Mouse (Mus musculus): ENCODE results near the gene Sypl. TPM values are rescaled to one million over a fixed set of nuclear protein-coding genes. Genes with fewer than 3 reads are reported as not detected.

Sypl gene
- total RNA-seq, 1 experiment from 2014 or later: 107 TPM

DNA sequence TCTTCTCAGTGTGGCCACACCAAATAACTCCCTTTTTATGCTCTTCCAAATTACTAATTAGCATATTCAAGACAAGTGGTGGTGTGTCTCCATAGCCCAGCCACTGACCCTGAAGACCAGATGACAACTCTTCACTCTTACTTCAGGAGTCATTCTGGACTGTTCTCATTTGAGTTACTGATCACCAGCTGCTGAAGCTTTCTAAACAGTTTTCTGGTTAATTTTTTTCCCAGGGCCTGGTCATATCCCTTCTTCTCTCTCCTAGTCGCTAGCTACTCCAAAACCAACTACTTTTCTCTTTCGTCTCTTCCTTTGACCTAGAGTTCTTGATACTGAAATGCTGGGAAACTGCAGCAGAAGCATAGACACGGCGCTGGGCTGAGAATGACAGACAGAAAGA is 12.6 kb upstream of the Sypl start:
- no peak for ATAC-seq (replicated peaks; ENCODE audit: low read depth, poor library complexity, severe bottlenecking)

DNA sequence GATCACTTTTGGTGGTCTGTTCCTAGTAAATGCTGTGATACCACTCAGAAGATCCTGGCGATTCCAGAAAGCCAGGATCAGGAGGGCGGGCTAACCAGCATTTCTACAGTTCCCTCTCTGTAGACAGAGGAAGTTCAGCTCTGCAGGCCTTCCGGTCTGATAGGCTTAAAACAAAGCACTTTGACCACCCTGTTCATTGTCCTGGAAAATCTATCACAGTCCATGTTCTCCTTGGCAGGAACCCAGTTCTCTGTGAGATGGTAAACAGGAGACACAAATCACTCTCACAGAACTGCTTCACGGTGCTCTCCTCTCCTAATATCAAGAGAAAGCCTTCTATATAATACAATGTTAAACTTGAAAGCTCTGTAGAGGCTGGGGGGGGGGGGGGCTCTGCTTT is 10.3 kb upstream of the Sypl start:
- ATAC-seq (replicated peaks; ENCODE audit: low read depth, poor library complexity, severe bottlenecking): 0 out of 2 replicates have a peak, but pooled peaks have one; percentile 44

DNA sequence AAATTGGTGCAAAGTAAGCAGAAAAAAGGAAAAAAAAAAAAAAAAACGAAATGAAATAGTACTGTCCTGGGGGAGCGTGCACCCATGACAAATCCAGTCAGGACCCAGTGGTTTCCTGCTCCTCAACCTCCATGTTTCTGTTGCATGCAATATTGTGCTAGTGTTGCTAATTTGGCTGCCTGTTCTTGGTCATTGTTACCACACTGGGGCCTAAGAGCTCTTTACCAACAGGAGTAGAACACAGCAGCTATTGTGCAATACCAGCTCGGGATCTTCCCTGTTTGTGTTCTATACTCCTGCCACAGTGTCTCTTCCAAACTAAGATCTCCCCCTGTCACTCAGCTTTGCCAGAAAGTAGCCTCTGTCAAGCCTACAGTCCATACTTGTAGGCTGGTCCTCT is 9.7 kb upstream of the Sypl start:
- ATAC-seq (replicated peaks; ENCODE audit: low read depth, poor library complexity, severe bottlenecking): peak; percentile 83

DNA sequence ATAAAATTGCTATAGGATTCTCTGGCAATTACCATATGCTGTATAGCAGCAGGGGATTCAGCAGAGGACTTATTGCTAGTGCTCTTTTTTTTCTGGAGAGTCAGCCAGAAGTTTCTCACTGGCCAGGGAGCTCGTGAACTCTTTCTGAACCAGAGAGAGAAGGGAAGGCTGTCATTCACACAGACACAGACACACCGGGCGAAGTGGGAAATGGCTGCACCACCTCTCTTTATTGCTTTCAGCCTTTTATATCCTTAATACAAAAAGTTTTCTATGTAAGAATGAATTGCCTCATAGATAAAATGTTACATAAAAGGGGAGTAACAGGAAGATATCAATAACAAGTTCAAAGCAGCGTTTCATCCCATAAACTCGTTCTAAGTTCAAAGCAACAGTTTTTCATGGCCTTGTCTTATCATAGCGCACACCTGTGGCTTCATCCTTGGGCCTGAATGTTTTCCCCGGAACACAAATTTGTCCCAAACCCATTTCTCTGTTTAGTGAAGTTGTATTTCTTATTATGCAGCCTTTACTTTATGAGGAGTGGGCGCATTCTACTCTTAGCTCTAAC is 8.7 kb upstream of the Sypl start:
- no peak for ATAC-seq (replicated peaks; ENCODE audit: low read depth, poor library complexity, severe bottlenecking)

DNA sequence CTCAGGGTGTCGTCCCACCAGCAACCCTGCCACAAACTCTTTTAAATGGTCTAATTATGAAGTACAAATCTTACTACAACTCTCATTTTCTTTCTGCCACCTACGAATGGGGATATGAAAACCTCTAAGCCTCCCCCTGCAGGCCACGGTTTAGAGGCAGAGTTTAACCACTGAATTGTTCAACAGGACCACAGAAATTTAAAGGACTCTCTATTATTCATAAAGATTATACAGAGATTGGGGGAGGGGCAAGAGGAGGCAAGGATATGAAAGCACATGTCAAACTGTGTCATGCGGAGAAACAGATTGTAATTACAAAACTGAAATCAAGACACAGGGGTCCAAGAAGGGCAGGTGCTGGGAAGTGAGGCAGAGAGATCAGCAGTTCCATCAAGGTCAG is 7.3 kb upstream of the Sypl start:
- ATAC-seq (replicated peaks; ENCODE audit: low read depth, poor library complexity, severe bottlenecking): 0 out of 2 replicates have a peak, but pooled peaks have one; percentile 28

DNA sequence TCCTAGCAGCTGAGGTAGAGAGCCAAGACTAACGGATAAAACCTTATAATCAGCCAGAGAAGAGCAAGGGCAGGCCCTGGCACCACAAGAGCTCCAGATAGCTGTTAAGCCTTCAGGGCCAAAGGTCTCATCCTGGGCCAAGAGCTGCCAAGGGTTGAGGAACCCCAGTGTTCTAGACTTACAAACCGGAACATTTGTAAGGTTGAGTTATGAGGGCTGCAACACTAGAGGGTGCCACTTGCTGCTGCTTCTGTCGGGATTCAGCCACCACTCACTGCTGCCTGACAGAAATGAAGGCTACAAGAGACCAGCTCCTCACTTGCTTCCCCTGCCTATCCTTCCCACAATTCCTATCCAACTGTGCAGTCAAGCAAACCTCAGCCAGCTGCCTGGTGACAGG is 1.3 kb upstream of the Sypl start:
- peak; percentile 40 for ATAC-seq (replicated peaks; ENCODE audit: low read depth, poor library complexity, severe bottlenecking)

GRCm38 (mm10) chr12:32953066-32953465 is 625 bp upstream of the Sypl start:
- no peak for ATAC-seq (replicated peaks; ENCODE audit: low read depth, poor library complexity, severe bottlenecking)

- peak; percentile 59 for ATAC-seq (replicated peaks; ENCODE audit: low read depth, poor library complexity, severe bottlenecking)
These were observed 728 bp downstream of the Sypl start for GRCm38 (mm10) chr12:32954216-32955021.

GRCm38 (mm10) chr12:32955037-32955436 is 1.3 kb downstream of the Sypl start:
- ATAC-seq (replicated peaks; ENCODE audit: low read depth, poor library complexity, severe bottlenecking): no peak

- no peak for ATAC-seq (replicated peaks; ENCODE audit: low read depth, poor library complexity, severe bottlenecking)
These were observed 3.5 kb downstream of the Sypl start for GRCm38 (mm10) chr12:32957211-32957610.

DNA sequence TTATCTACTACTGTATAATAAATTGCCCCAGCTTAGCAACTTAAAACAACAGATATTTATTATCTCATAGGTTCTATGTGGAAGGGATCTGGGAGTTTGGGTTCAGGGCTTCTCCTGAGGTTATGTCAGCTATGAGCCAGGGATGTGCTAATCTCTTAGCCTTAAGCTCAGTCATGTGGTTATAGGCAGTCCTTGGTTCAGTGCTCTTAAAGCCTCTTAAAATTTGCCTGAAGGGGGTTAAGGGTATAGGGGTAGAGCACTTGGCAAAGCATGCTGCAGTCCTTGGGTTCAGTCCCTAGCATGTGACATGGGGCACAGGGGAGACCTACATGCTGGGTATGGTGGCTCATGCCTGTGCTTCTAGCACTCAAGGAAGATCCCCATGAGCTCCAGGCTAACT is 8.4 kb downstream of the Sypl start:
- ATAC-seq (replicated peaks; ENCODE audit: low read depth, poor library complexity, severe bottlenecking): 0 out of 2 replicates have a peak, but pooled peaks have one; percentile 14

DNA sequence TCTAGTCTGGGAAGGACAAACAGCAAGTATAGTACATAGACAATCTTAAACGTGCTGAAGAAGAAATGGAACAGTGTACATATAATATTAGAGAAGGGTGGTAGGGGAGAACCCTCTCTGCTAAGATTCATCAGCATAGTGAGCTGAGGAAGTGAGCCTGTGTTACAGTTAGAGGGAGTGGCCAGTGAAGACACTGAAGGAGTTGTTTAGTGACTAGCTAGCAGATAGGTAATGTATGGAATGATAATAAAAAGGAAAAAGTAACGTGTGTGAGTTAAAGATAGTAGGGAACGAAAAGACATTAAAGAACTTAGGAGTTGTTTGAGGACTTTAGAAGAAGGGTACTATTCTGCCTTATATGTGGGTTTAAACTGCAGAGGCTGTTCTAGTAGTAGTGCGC is 10.2 kb downstream of the Sypl start:
- ATAC-seq (replicated peaks; ENCODE audit: low read depth, poor library complexity, severe bottlenecking): peak; percentile 71

DNA sequence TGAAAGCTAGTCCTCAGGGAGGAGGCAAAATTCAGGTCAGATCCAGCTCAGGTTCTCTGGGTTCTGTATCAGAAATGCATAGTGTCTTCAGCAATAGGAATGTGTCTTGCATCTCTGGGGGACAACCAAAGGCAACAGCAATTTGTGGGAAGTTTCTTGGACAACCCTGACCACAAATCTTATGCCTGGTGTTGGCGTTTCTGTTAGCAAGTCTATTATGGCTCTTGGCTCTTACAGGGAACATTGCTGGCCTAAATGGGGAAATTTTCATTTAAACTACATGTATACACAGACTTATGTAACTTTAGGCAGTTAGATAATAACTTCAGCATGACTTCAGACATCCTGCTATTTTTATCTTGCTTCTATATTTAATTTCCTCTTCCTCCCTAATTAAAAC is 18.6 kb downstream of the Sypl start:
- ATAC-seq (replicated peaks; ENCODE audit: low read depth, poor library complexity, severe bottlenecking): no peak

DNA sequence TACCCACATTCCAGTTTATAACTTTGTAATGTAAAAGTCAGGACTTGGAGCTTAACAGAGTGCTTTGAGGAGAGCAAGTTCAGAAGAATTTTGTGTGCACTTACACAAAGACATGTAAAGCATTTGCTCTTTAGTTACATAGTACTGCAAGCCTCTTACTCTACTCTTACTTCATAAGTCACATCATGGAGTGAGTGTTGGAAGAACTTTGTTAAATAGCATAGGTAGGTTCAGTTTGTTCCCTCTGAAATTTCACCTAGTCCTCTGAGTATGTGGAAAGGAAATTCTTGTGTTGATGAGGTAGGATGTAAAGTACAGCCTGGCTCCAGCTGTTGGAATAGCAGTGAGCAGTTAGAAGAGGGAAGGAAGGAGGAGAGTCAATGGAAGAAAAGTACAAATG is 21.2 kb downstream of the Sypl start:
- no peak for ATAC-seq (replicated peaks; ENCODE audit: low read depth, poor library complexity, severe bottlenecking)

GRCm38 (mm10) chr12:32975501-32975900 is 21.8 kb downstream of the Sypl start:
- no peak for ATAC-seq (replicated peaks; ENCODE audit: low read depth, poor library complexity, severe bottlenecking)

GRCm38 (mm10) chr12:32982631-32983030 is 28.9 kb downstream of the Sypl start:
- ATAC-seq (replicated peaks; ENCODE audit: low read depth, poor library complexity, severe bottlenecking): no peak

GRCm38 (mm10) chr12:32983081-32983480 is 29.4 kb downstream of the Sypl start:
- no peak for ATAC-seq (replicated peaks; ENCODE audit: low read depth, poor library complexity, severe bottlenecking)

DNA sequence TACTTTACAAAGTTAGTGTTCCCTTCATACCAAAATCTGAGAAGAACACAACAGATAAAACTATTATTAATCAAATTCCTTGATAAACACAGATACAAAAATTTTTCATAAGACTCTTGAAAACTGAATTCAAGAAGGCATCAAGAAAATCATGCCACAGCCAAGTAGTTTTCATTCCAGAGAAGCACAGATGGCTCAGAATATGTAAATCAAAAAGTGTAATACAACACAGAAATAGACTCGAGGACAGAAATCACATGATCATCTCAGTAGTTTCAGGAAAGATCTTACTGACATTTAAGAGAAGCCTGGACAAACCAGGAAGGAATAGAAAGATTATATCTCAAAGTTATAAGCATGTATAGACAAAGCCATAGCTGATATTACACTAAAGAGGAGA is 32.6 kb downstream of the Sypl start:
- ATAC-seq (replicated peaks; ENCODE audit: low read depth, poor library complexity, severe bottlenecking): no peak

- no peak for ATAC-seq (replicated peaks; ENCODE audit: low read depth, poor library complexity, severe bottlenecking)
These were observed 36.0 kb downstream of the Sypl start for GRCm38 (mm10) chr12:32989731-32990130.

- ATAC-seq (replicated peaks; ENCODE audit: low read depth, poor library complexity, severe bottlenecking): no peak
These were observed 40.4 kb downstream of the Sypl start for GRCm38 (mm10) chr12:32994081-32994480.

- ATAC-seq (replicated peaks; ENCODE audit: low read depth, poor library complexity, severe bottlenecking): 0 out of 2 replicates have a peak, but pooled peaks have one; percentile 42
These were observed 41.6 kb downstream of the Sypl start for GRCm38 (mm10) chr12:32995081-32995834.

All from common myeloid progenitor, adult 5-6 weeks (primary cell).